Mouse (Mus musculus) intestine, embryonic 16.5 days (tissue): Measurements from ENCODE around the gene Ntrk2. TPM values are rescaled to one million over a fixed set of nuclear protein-coding genes. Genes with fewer than 3 reads are reported as not detected.

ENCODE experiments used
- ATAC-seq: fragments of 200-750 bp; cut with Nextera tagmentation; 2 replicates; pipeline ENCODE4 v1.8.0; 2017; ENCODE audit warnings: moderate TSS enrichment, moderate library complexity
- H3K27ac ChIP-seq: fragments of 300-500 bp; sonication (generic); 2 replicates; pipeline ENCODE4 v1.5.1; 2014; ENCODE audit warnings: mild to moderate bottlenecking, low read length
- H3K27me3 ChIP-seq: fragments of 300-500 bp; sonication (generic); replicated peaks from 2 replicates; pipeline ENCODE4 v1.6.1; 2014; ENCODE audit warnings: low read length, control low read depth, mixed read lengths; ENCODE audit not compliant: control insufficient read depth, insufficient read depth
- H3K36me3 ChIP-seq: fragments of 300-500 bp; sonication (generic); 2 replicates; pipeline ENCODE4 v1.6.1; 2014; ENCODE audit warnings: low read length, control low read depth; ENCODE audit not compliant: control insufficient read depth, insufficient read depth
- H3K4me1 ChIP-seq: fragments of 300-500 bp; sonication (generic); 2 replicates; pipeline ENCODE4 v1.6.1; 2014; ENCODE audit warnings: low read length, control low read depth, mixed read lengths; ENCODE audit not compliant: control insufficient read depth, insufficient read depth
- H3K4me2 ChIP-seq: fragments of 300-500 bp; sonication (generic); 2 replicates; pipeline ENCODE4 v1.6.1; 2014; ENCODE audit warnings: low read depth, low read length, control low read depth
- H3K4me3 ChIP-seq: fragments of 300-500 bp; sonication (generic); 2 replicates; pipeline ENCODE4 v1.5.1; 2014; ENCODE audit warnings: mild to moderate bottlenecking, low read length
- H3K9ac ChIP-seq: fragments of 300-500 bp; sonication (generic); 2 replicates; pipeline ENCODE4 v1.6.1; 2014; ENCODE audit warnings: low read depth, low read length
- H3K9me3 ChIP-seq: fragments of 300-500 bp; sonication (generic); 2 replicates; pipeline ENCODE4 v1.6.1; 2016; ENCODE audit warnings: low read length, control low read depth; ENCODE audit not compliant: control insufficient read depth
- WGBS: fragments of 180-500 bp; shearing (Covaris S2); extraction: QIAGEN DNeasy Blood & Tissue Kit; methylation state at CpG from one replicate; pipeline ENCODE4 v1.1.7; 2014; 5-methylcytosine and 5-hydroxymethylcytosine counted together
- polyA plus RNA-seq: library from polyadenylated mRNA; unstranded; fragments of >200 nt; fragmentation: Nextera tagmentation; extraction: Ambion mirVana; gene quantifications from 2 replicates; pipeline ENCODE4 v1.2.1, GENCODE M21; 2015

Ntrk2 gene
- polyA plus RNA-seq, 1 experiment from 2014 or later, result 0.87 TPM

DNA sequence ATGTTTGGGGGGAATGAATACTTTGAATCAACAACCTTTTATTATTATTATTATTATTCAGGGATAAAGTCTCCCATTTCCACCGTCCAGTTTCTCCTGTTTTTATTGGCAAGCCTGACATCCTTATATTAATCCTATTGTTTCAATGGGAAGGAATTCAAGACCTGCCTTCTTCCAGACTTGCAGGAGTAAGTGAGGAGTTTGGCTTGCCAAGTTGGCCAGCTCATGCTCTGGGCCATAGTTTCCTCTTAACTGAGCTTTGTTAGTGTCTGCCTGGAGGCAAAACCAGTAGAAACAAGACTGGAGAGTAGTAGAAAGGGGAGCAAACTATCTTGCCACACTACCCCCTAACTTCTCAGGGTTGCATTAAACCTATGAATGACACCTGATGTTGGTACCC, 123.8 kb downstream of the Ntrk2 start:
- Histone ChIP-seq H3K36me3 (no peaks in the 10 kb centered on the region), H3K4me1 (no peaks in the 10 kb centered on the region), H3K27ac (no peak overlapping the region), H3K9me3 (no peaks in the 10 kb centered on the region), H3K4me3 (no peak overlapping the region), H3K27me3 (no peaks in the 10 kb centered on the region), H3K4me2 (no peak overlapping the region), H3K9ac (no peak overlapping the region)
- no peak for ATAC-seq
- WGBS, result 76% methylated on average over 1 of the region's 1 CpGs

DNA sequence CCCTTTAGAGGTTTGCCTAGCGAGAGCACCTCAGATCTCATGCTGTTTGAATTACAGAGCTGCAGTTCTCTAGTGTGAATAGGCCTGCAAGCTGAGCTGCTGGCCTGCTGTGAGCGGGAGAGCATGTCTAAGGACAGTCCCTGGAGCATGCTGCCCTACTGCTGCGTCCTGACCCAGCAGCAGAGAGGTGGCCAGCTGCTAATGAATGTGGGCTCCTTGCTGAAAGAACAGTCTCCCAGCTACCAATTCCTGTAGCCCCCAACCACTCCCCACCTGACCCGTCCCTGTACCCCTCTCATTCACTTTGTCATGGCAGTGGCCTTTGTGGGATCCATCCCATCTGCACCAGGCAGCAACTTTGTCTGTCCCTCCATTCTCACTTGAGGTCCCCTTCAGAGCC, 126.8 kb downstream of the Ntrk2 start:
- Histone ChIP-seq H3K9me3 (no peaks in the 10 kb centered on the region), H3K36me3 (no peaks in the 10 kb centered on the region), H3K27ac (no peak overlapping the region), H3K4me3 (no peak overlapping the region), H3K4me1 (no peaks in the 10 kb centered on the region), H3K27me3 (no peaks in the 10 kb centered on the region), H3K9ac (no peak overlapping the region), H3K4me2 (no peak overlapping the region)
- ATAC-seq, result no peak
- WGBS, result 63% methylated on average over 4 of the region's 4 CpGs

GRCm38 (mm10) chr13:58934576-58935110, 128.3 kb downstream of the Ntrk2 start:
- no peak overlapping the region for H3K4me2 ChIP-seq
- H3K9ac ChIP-seq, result no peak overlapping the region
- H3K27me3 ChIP-seq, result no peaks in the 10 kb centered on the region
- 89% methylated on average over 3 of the region's 3 CpGs for WGBS
- no peaks in the 10 kb centered on the region for H3K4me1 ChIP-seq
- H3K9me3 ChIP-seq, result no peaks in the 10 kb centered on the region
- H3K36me3 ChIP-seq, result no peaks in the 10 kb centered on the region
- no peak overlapping the region for H3K4me3 ChIP-seq
- no peak for ATAC-seq
- H3K27ac ChIP-seq, result no peak overlapping the region

GRCm38 (mm10) chr13:58935956-58936495, 129.7 kb downstream of the Ntrk2 start:
- Histone ChIP-seq H3K4me1 (no peaks in the 10 kb centered on the region), H3K4me2 (no peak overlapping the region), H3K27me3 (no peaks in the 10 kb centered on the region), H3K4me3 (no peak overlapping the region), H3K9me3 (no peaks in the 10 kb centered on the region), H3K36me3 (no peaks in the 10 kb centered on the region), H3K9ac (no peak overlapping the region), H3K27ac (no peak overlapping the region)
- 12% methylated on average over 8 of the region's 8 CpGs for WGBS
- ATAC-seq, result no peak

- H3K4me1 ChIP-seq, result no peaks in the 10 kb centered on the region
- H3K27me3 ChIP-seq, result no peaks in the 10 kb centered on the region
- H3K4me3 ChIP-seq, result no peak overlapping the region
- H3K36me3 ChIP-seq, result no peaks in the 10 kb centered on the region
- H3K4me2 ChIP-seq, result no peak overlapping the region
- no peaks in the 10 kb centered on the region for H3K9me3 ChIP-seq
- H3K27ac ChIP-seq, result no peak overlapping the region
- WGBS, result 92% methylated on average over 12 of the region's 12 CpGs
- no peak for ATAC-seq
- no peak overlapping the region for H3K9ac ChIP-seq
These were observed 131.5 kb downstream of the Ntrk2 start for GRCm38 (mm10) chr13:58937884-58938283.

- WGBS, result 40% methylated on average over 4 of the region's 4 CpGs
- Histone ChIP-seq H3K4me3 (no peak overlapping the region), H3K27ac (no peak overlapping the region), H3K9me3 (no peaks in the 10 kb centered on the region), H3K9ac (no peak overlapping the region), H3K36me3 (no peaks in the 10 kb centered on the region), H3K27me3 (no peaks in the 10 kb centered on the region), H3K4me1 (no peaks in the 10 kb centered on the region), H3K4me2 (no peak overlapping the region)
- no peak for ATAC-seq
These were observed 132.1 kb downstream of the Ntrk2 start for GRCm38 (mm10) chr13:58938464-58938863.

GRCm38 (mm10) chr13:58940208-58940607, 133.8 kb downstream of the Ntrk2 start:
- Histone ChIP-seq H3K27ac (no peak overlapping the region), H3K9ac (no peak overlapping the region), H3K4me3 (no peak overlapping the region), H3K4me2 (no peak overlapping the region), H3K27me3 (no peaks in the 10 kb centered on the region), H3K36me3 (no peaks in the 10 kb centered on the region), H3K4me1 (no peaks in the 10 kb centered on the region), H3K9me3 (no peaks in the 10 kb centered on the region)
- WGBS, result 78% methylated on average over 6 of the region's 6 CpGs
- no peak for ATAC-seq

GRCm38 (mm10) chr13:58940798-58941197, 134.4 kb downstream of the Ntrk2 start:
- Histone ChIP-seq H3K4me1 (no peaks in the 10 kb centered on the region), H3K9me3 (no peaks in the 10 kb centered on the region), H3K36me3 (no peaks in the 10 kb centered on the region), H3K27ac (no peak overlapping the region), H3K4me3 (no peak overlapping the region), H3K27me3 (no peaks in the 10 kb centered on the region), H3K9ac (no peak overlapping the region), H3K4me2 (no peak overlapping the region)
- ATAC-seq, result no peak
- WGBS, result 45% methylated on average over 7 of the region's 7 CpGs

GRCm38 (mm10) chr13:58945781-58946180, 139.4 kb downstream of the Ntrk2 start:
- 73% methylated on average over 6 of the region's 6 CpGs for WGBS
- Histone ChIP-seq H3K9ac (no peak overlapping the region), H3K27me3 (no peaks in the 10 kb centered on the region), H3K4me1 (no peaks in the 10 kb centered on the region), H3K4me3 (no peak overlapping the region), H3K4me2 (no peak overlapping the region), H3K9me3 (no peaks in the 10 kb centered on the region), H3K36me3 (no peaks in the 10 kb centered on the region), H3K27ac (no peak overlapping the region)
- no peak for ATAC-seq

DNA sequence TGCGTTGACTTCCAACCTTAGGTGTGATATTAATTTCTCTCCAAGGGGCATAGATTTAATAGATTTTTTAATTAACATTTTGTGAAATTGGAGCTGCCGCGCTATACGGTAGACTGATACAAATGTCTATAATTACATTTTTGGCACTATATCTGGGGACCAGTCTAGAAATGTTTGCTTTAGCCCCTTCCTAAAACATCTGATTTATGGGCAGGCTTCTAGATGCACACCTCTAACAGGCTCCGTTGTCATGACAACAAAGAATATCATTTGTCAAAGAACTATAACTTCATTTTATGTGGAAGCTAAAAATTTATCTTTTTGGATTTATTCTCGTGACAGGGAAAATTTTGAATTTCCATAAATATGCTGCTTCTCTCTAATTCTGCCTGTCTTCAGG, 140.2 kb downstream of the Ntrk2 start:
- Histone ChIP-seq H3K27me3 (no peaks in the 10 kb centered on the region), H3K4me3 (no peak overlapping the region), H3K4me1 (no peaks in the 10 kb centered on the region), H3K4me2 (no peak overlapping the region), H3K36me3 (no peaks in the 10 kb centered on the region), H3K9me3 (no peaks in the 10 kb centered on the region), H3K9ac (no peak overlapping the region), H3K27ac (no peak overlapping the region)
- 77% methylated on average over 6 of the region's 6 CpGs for WGBS
- no peak for ATAC-seq
